Mouse (Mus musculus) heart, embryonic 14.5 days (tissue): Measurements from ENCODE around the gene Hspa8. TPM values are rescaled to one million over a fixed set of nuclear protein-coding genes. Genes with fewer than 3 reads are reported as not detected.
A peak's percentile ranks its signal among the peaks of the same experiment; 100 is the strongest.

Experiments
- ATAC-seq: fragments of 200-750 bp; cut with Nextera tagmentation; 2 replicates; pipeline ENCODE4 v1.8.0; 2017; ENCODE audit warnings: low read depth, moderate TSS enrichment; ENCODE audit not compliant: insufficient number of reproducible peaks, insufficient read depth, low FRiP score
- H3K27ac ChIP-seq, 2 experiments: fragments of 200-500 bp in 1 of 2; fragments of 300-500 bp in 1 of 2; sonication (generic) in 1 of 2; replicated peaks in 1 of 2; 2 replicates each; pipeline ENCODE4 v1.5.1; 2012 to 2014; ENCODE audit warnings: low read depth in 2 of 2, low read length in 2 of 2, control low read depth in 1 of 2, mild to moderate bottlenecking in 1 of 2, mixed read lengths in 1 of 2; ENCODE audit not compliant: control insufficient read depth in 1 of 2, insufficient read depth in 1 of 2
- H3K27me3 ChIP-seq: fragments of 300-500 bp; sonication (generic); 2 replicates; pipeline ENCODE4 v1.6.1; 2014; ENCODE audit warnings: mild to moderate bottlenecking, low read length, control low read depth; ENCODE audit not compliant: control insufficient read depth, insufficient read depth
- H3K36me3 ChIP-seq: fragments of 300-500 bp; sonication (generic); 2 replicates; pipeline ENCODE4 v1.6.1; 2014; ENCODE audit warnings: mild to moderate bottlenecking, control low read depth, low read length, mixed read lengths; ENCODE audit not compliant: control insufficient read depth, insufficient read depth
- H3K4me1 ChIP-seq, 2 experiments: fragments of 200-500 bp in 1 of 2; fragments of 300-500 bp in 1 of 2; sonication (generic) in 1 of 2; 2 replicates each; pipeline ENCODE4 v1.6.1; 2012 to 2014; ENCODE audit warnings: low read length in 2 of 2, control low read depth in 1 of 2, mixed read lengths in 1 of 2; ENCODE audit not compliant: control insufficient read depth in 2 of 2, insufficient read depth in 2 of 2
- H3K4me2 ChIP-seq: fragments of 300-500 bp; sonication (generic); 2 replicates; pipeline ENCODE4 v1.6.1; 2014; ENCODE audit warnings: mild to moderate bottlenecking, low read length
- H3K4me3 ChIP-seq, 2 experiments: fragments of 200-500 bp in 1 of 2; fragments of 300-500 bp in 1 of 2; sonication (generic) in 1 of 2; 2 replicates each; pipeline ENCODE4 v1.5.1; 2012 to 2014; ENCODE audit warnings: low read length in 2 of 2, mild to moderate bottlenecking in 2 of 2, control low read depth in 1 of 2, low read depth in 1 of 2, moderate library complexity in 1 of 2; ENCODE audit not compliant: control insufficient read depth in 1 of 2, insufficient read depth in 1 of 2
- H3K9ac ChIP-seq: fragments of 300-500 bp; sonication (generic); 2 replicates; pipeline ENCODE4 v1.6.1; 2014; ENCODE audit warnings: mild to moderate bottlenecking, low read length
- H3K9me3 ChIP-seq: fragments of 300-500 bp; sonication (generic); 2 replicates; pipeline ENCODE4 v1.6.1; 2016; ENCODE audit warnings: low read length, control low read depth; ENCODE audit not compliant: control insufficient read depth
- WGBS: fragments of 180-500 bp; shearing (Covaris S2); extraction: QIAGEN DNeasy Blood & Tissue Kit; methylation state at CpG from one replicate; pipeline ENCODE4 v1.1.7; 2014; 5-methylcytosine and 5-hydroxymethylcytosine counted together
- polyA plus RNA-seq: library from polyadenylated mRNA; unstranded; fragments of >200 nt; fragmentation: Nextera tagmentation; extraction: Ambion mirVana; gene quantifications from 2 replicates; pipeline ENCODE4 v1.2.1, GENCODE M21; 2014

Gene Hspa8
- polyA plus RNA-seq, 1 experiment from 2014 or later: 1,682 TPM

DNA sequence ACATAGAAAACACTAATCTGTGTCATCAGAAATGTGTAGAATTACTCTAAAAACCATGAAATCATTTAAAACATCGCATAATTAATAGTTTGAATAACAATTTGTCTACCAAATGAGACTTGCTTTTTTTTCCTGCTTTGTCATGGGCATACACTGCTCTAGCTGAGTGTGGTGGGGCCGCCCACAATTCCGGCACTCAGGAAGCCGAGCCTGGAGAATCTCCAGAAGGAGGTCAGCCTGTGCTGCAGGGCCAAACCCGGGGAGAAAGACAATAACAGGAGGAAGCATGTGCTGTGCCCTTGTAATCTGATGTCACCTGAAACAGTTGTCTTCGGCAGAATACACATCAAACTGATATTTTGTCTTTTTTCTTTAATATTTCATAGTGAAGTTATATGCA, 24.8 kb downstream of the Hspa8 start:
- Histone ChIP-seq H3K36me3 (no peaks in the 10 kb centered on the region), H3K27me3 (no peaks in the 10 kb centered on the region), H3K4me1 (peaks cover 0 to 12% of the 10 kb centered on the region in 2 experiments; a peak in 2 of 4 replicates), H3K4me3 (no peak overlapping the region), H3K9ac (no peak overlapping the region), H3K4me2 (no peak overlapping the region), H3K27ac (no peak overlapping the region), H3K9me3 (no peaks in the 10 kb centered on the region)
- 33% methylated on average over 6 of the region's 6 CpGs for WGBS
- ATAC-seq: no peak

DNA sequence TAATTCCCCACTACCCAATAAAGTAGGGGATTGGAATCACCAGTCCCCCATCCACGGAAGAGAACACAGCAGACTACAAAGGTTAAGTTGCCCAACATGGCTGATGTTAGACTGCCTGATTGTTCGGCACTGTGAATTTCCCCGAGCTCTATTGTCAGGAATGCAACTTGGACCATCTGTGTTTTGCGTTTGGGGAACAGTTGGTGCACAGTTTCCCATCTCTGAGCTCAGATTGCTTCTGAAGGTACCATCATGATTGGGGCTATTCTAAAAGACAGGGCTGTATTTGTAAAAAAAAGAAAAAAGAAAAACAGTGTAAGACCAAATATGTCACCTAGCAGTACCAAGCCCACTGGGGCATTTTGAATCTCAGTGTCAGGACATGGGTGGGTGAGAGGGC, 26.6 kb downstream of the Hspa8 start:
- WGBS: 82% methylated on average over 4 of the region's 4 CpGs

DNA sequence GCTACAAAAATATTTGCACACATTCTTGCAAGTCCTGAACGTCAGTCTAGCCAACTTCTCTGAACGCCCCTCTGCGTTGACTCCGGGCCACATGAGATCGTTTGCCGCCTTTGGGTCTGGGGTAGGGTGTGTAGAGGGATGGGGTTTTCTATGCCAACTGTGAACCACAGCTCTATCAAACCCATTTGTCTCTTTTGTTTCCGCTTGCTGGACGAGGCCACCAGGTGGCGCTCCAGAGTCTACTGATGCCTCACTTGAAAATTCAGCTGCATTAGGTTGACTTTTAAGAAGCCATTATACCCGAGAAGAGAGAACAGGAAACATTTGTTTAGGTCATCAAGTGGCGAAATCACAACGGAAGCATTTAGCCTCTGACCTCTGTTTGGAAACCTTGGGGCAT, 33.8 kb downstream of the Hspa8 start:
- Histone ChIP-seq H3K27me3 (no peaks in the 10 kb centered on the region), H3K4me3 (no peak overlapping the region), H3K27ac (no peak overlapping the region), H3K36me3 (no peaks in the 10 kb centered on the region), H3K4me2 (no peak overlapping the region), H3K9me3 (no peaks in the 10 kb centered on the region), H3K9ac (no peak overlapping the region), H3K4me1 (no peaks in the 10 kb centered on the region)
- no peak for ATAC-seq
- WGBS: 7% methylated on average over 12 of the region's 12 CpGs

More for the DNA sequence above, 26.6 kb downstream of the Hspa8 start:
- no peak overlapping the region for H3K4me2 ChIP-seq
- H3K27me3 ChIP-seq: no peaks in the 10 kb centered on the region
- no peaks in the 10 kb centered on the region for H3K36me3 ChIP-seq
- no peak overlapping the region for H3K27ac ChIP-seq
- no peak overlapping the region for H3K4me3 ChIP-seq
- no peak overlapping the region for H3K9ac ChIP-seq
- H3K9me3 ChIP-seq: no peaks in the 10 kb centered on the region
- H3K4me1 ChIP-seq: no peaks in the 10 kb centered on the region; a peak in 1 of 4 replicates
- no peak for ATAC-seq

DNA sequence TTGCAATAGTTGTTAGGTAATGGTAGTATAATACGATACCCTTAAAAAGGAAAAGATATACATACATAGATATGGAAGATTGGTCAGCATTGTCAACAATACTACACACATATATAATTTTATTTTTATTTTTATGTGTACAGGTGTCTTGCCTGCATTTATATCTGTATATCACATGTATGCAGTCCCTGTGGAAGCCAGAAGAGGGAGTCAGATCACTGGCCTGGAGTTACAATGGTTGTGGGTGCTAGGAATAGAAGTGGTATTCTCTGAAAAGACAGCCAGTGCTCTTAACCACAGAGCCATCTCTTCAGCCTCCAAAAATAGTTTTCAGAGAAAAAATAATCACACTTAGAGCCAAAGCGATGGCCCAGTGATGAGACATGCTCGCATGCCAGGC, 35.9 kb downstream of the Hspa8 start:
- Histone ChIP-seq H3K9me3 (no peaks in the 10 kb centered on the region), H3K27ac (no peak overlapping the region), H3K4me2 (no peak overlapping the region), H3K36me3 (no peaks in the 10 kb centered on the region), H3K9ac (no peak overlapping the region), H3K27me3 (no peaks in the 10 kb centered on the region), H3K4me1 (no peaks in the 10 kb centered on the region), H3K4me3 (no peak overlapping the region)
- no peak for ATAC-seq
- 74% methylated on average over 3 of the region's 3 CpGs for WGBS

DNA sequence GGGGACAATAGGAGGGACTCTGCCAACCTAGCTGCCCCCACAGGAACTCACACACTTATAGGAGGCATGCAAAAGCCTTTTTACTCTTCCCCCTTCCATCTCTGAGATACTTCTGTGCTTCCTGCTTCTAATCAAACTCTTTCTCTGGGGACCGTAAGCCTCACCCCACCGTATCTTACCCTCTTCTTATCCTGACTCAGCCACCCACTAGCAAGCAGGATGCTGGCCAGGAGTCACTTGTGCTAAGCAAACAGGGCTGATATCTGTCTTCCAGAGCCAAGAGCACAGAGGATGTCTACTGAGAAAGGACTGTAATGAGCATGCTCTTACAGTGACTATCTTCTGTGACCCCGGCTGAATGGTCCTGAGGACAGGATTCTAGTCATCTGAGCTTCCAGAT, 38.9 kb downstream of the Hspa8 start:
- Histone ChIP-seq H3K27ac (no peak overlapping the region), H3K4me1 (no peaks in the 10 kb centered on the region), H3K27me3 (no peaks in the 10 kb centered on the region), H3K9ac (no peak overlapping the region), H3K4me3 (no peak overlapping the region), H3K4me2 (no peak overlapping the region), H3K36me3 (no peaks in the 10 kb centered on the region), H3K9me3 (no peaks in the 10 kb centered on the region)
- ATAC-seq: no peak
- 47% methylated on average over 3 of the region's 3 CpGs for WGBS

DNA sequence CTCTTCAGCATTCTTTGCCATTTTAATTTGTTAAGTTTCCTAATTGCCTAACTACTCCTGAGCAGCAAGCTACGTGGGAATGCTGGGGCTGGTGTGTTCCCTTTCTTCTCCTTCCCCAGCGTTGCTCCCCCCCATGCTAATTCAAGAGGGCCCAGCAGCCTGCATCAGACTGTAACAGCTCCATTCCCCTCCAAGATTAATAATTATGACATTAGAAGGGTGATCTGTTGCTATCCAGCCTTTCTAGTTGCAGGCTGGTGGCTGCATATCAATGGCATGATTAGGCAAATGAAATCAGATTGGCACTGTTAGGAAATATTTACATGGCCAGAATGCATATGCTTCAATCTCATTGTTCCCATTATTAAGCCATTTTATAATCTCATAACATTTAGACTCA, 50.7 kb downstream of the Hspa8 start:
- H3K9me3 ChIP-seq: no peaks in the 10 kb centered on the region
- no peak overlapping the region for H3K9ac ChIP-seq
- ATAC-seq: no peak
- H3K36me3 ChIP-seq: no peaks in the 10 kb centered on the region
- no peak overlapping the region for H3K4me3 ChIP-seq
- H3K4me1 ChIP-seq: no peaks in the 10 kb centered on the region
- WGBS: 63% methylated on average over 2 of the region's 2 CpGs
- no peak overlapping the region for H3K27ac ChIP-seq
- H3K4me2 ChIP-seq: no peak overlapping the region
- H3K27me3 ChIP-seq: no peaks in the 10 kb centered on the region; the same call in 1 of the 2 replicates

DNA sequence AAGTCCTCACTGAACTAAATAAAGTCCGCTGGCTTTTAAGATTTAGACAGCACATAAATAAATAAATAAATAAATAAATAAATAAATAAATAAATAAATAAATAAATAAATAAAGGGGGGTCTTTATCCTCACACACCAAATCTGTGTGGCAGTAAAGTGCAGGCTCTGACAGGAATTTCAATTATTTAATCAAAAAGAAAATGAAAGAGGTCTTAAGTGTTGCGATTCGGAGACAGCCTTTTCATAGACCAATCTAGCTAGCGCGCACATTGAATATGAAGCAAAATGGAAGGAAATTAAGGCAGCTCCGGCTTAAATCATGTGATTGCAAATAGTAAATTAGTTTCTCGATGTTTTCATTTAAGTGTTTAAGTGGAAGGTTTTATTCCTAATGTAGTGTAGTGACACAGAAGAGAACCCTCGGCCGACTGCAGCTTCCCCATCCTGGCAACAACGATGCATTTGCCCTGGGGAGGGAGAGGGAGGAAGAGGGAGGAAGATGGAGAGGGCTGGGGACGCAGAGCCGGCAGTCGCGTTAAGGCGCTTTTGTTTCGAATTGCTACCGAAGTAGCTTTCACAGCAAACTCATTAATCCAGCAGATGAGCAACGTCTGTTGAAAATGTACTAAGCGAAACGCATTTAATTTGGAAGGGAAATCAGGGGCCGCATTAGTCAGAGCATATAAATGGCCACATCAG, 57.8 kb downstream of the Hspa8 start:
- Histone ChIP-seq H3K4me1 (peaks cover 0 to 4% of the 10 kb centered on the region in 2 experiments; a peak in 1 of 4 replicates), H3K9me3 (no peaks in the 10 kb centered on the region), H3K9ac (peak overlapping the region; percentile 16; the same call in 1 of the 2 replicates), H3K4me3 (peak overlapping the region; percentile 37 to 39), H3K27ac (no peak overlapping the region), H3K36me3 (no peaks in the 10 kb centered on the region), H3K27me3 (peaks cover 7% of the 10 kb centered on the region; the same call in 1 of the 2 replicates), H3K4me2 (peak overlapping the region; percentile 71)
- ATAC-seq: no peak
- 12% methylated on average over 21 of the region's 21 CpGs for WGBS

DNA sequence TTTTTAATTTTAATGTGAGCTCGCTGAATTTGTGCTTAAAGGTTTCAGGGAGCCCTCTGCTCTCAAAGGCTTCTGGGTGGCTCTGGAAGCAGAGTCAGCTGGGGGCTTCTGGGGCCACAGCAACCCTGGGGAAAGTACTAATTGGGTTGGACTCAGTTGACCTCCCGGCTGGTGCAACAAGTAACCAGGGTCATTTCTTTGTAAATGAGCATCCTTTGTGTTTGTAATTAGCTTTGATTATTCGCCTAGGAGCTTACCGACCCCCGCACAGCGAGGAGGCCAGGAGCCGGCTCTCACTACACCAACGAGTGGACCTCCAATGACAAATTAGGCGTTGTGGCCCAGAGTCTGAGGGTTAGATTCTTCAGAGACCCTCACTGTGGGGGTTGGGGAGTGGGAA, 58.4 kb downstream of the Hspa8 start:
- no peaks in the 10 kb centered on the region for H3K36me3 ChIP-seq

More for the DNA sequence above, 58.4 kb downstream of the Hspa8 start:
- peak overlapping the region; percentile 16; the same call in 1 of the 2 replicates for H3K9ac ChIP-seq
- peaks cover 7% of the 10 kb centered on the region; the same call in 1 of the 2 replicates for H3K27me3 ChIP-seq
- WGBS: 8% methylated on average over 9 of the region's 9 CpGs
- H3K4me1 ChIP-seq: peaks cover 0 to 4% of the 10 kb centered on the region in 2 experiments; a peak in 1 of 4 replicates
- no peak overlapping the region for H3K27ac ChIP-seq
- no peak for ATAC-seq
- no peaks in the 10 kb centered on the region for H3K9me3 ChIP-seq
- H3K4me2 ChIP-seq: peak overlapping the region; percentile 71
- peak overlapping the region in 1 of 2 experiments; percentile 37; a peak in 2 of 4 replicates for H3K4me3 ChIP-seq
